ENCODE assay signal across 8 mouse cellular contexts in genomic region chr13:83732283-83733121, GRCm38 (mm10).
DNase-seq lines count a peak whose midpoint lies in the region; ATAC-seq and TF ChIP-seq lines count a peak whose summit lies in the region.

No protein-coding gene starts in this region.

- no peaks in the 10 kb centered on the region for H3K36me3 ChIP-seq in heart, embryonic 11.5 days (ENCODE audit: control insufficient read depth, insufficient read depth, low read length)
- no peaks in the 10 kb centered on the region for H3K36me3 ChIP-seq in embryonic facial prominence, embryonic 15.5 days
- peaks cover 13% of the 10 kb centered on the region; the same call in 1 of the 2 replicates for H3K36me3 ChIP-seq in neural tube, embryonic 12.5 days

- 0 out of 2 replicates have a peak overlapping the region, but pooled peaks have one; percentile 16 for H3K9ac ChIP-seq in heart, embryonic 11.5 days (ENCODE audit: low read depth, low read length)
- H3K9ac ChIP-seq in embryonic facial prominence, embryonic 15.5 days = no peak overlapping the region
- H3K9ac ChIP-seq in neural tube, embryonic 12.5 days = peak overlapping the region; percentile 100

- H3K4me2 ChIP-seq in heart, embryonic 11.5 days = peak overlapping the region; percentile 37
- peak overlapping the region; percentile 19; the same call in 1 of the 2 replicates for H3K4me2 ChIP-seq in embryonic facial prominence, embryonic 15.5 days (replicated peaks)
- peak overlapping the region; percentile 72 for H3K4me2 ChIP-seq in neural tube, embryonic 12.5 days (replicated peaks)

- CTCF ChIA-PET in Patski (lab: Charles Lee) = interaction anchor here (1.3 to 1.8 kb wide), 2 partner anchors 10 to 18 kb away, joined by 5 to 6 read pairs; no protein-coding TSS in a partner anchor

- POLR2A ChIA-PET in Patski (lab: Charles Lee) = no interaction called here

- no peak for TF ChIP-seq CTCF in Patski (IDR thresholded peaks at IDR 0.05)

- peaks cover 56% of the 10 kb centered on the region for H3K27me3 ChIP-seq in heart, embryonic 11.5 days (ENCODE audit: control insufficient read depth, insufficient read depth, low read length)
- peaks cover 20% of the 10 kb centered on the region for H3K27me3 ChIP-seq in Patski
- H3K27me3 ChIP-seq in embryonic facial prominence, embryonic 15.5 days = peaks cover 78% of the 10 kb centered on the region
- no peaks in the 10 kb centered on the region for H3K27me3 ChIP-seq in neural tube, embryonic 12.5 days (replicated peaks)

- intact Hi-C loops in heart, postnatal 14 days (cut with DNase I) = loop anchor here (10.0 kb wide), 1 partner anchor 492 kb away; the partner anchor contains the start of gene Tmem161b

- WGBS in heart, embryonic 11.5 days (ENCODE audit: insufficient replicate concordance) = under 1% methylated on average over 30 of the region's 31 CpGs
- WGBS in embryonic facial prominence, embryonic 15.5 days = 1% methylated on average over 30 of the region's 31 CpGs
- under 1% methylated on average over 31 of the region's 31 CpGs for WGBS in neural tube, embryonic 12.5 days

- in situ Hi-C loops in Patski (cut with MboI; ENCODE audit: low pct_unique_long_range_greater_than_20kb) = loop anchor here (10.0 kb wide), 1 partner anchor 492 kb away; the partner anchor contains the start of gene Tmem161b

- no peak for ATAC-seq in heart, embryonic 11.5 days (replicated peaks; ENCODE audit: insufficient number of reproducible peaks, low FRiP score, low TSS enrichment)
- ATAC-seq in Patski = peak; percentile 46
- no peak for ATAC-seq in embryonic facial prominence, embryonic 15.5 days (ENCODE audit: insufficient number of reproducible peaks, low FRiP score, low TSS enrichment, low read depth)
- peak; percentile 39 for ATAC-seq in neural tube, embryonic 12.5 days (ENCODE audit: low FRiP score, low read depth)

- no peaks in the 10 kb centered on the region for H3K9me3 ChIP-seq in heart, embryonic 11.5 days (replicated peaks; ENCODE audit: control insufficient read depth, low read length)
- H3K9me3 ChIP-seq in embryonic facial prominence, embryonic 15.5 days (replicated peaks) = no peaks in the 10 kb centered on the region
- H3K9me3 ChIP-seq in neural tube, embryonic 12.5 days = no peaks in the 10 kb centered on the region

- peaks cover 2% of the 10 kb centered on the region; the same call in 1 of the 2 replicates for H3K4me1 ChIP-seq in heart, embryonic 11.5 days (ENCODE audit: control insufficient read depth, insufficient read depth, low read length)
- H3K4me1 ChIP-seq in embryonic facial prominence, embryonic 15.5 days = peaks cover 16% of the 10 kb centered on the region
- no peaks in the 10 kb centered on the region for H3K4me1 ChIP-seq in neural tube, embryonic 12.5 days

- H3K4me3 ChIP-seq in heart, embryonic 11.5 days (ENCODE audit: low read depth, low read length) = peak overlapping the region; percentile 31
- H3K4me3 ChIP-seq in embryonic facial prominence, embryonic 15.5 days (replicated peaks) = peak overlapping the region; percentile 19
- H3K4me3 ChIP-seq in neural tube, embryonic 12.5 days = peak overlapping the region; percentile 90

- H3K27ac ChIP-seq in heart, embryonic 11.5 days (ENCODE audit: low read depth, low read length) = no peak overlapping the region
- no peak overlapping the region for H3K27ac ChIP-seq in embryonic facial prominence, embryonic 15.5 days (replicated peaks)
- H3K27ac ChIP-seq in neural tube, embryonic 12.5 days = peak overlapping the region; percentile 100

- DNase-seq in heart, postnatal 14 days = no peak
- no peak for DNase-seq in Patski (ENCODE audit: low read depth, low spot score)
- peak; percentile 75 to 82 for DNase-seq in layer of hippocampus, adult 8-10 months (ENCODE audit: low spot score in 2 of 2)
- DNase-seq in thymus, postnatal 14 days = no peak
- DNase-seq in lung, postnatal 25 days (ENCODE audit: low spot score) = no peak

Comparison
In these comparisons a context has a peak if more than half of its experiments do, and no peak if none do; other contexts are left out.
1. ATAC-seq: peak in Patski (single experiment) and neural tube, embryonic 12.5 days (single experiment); none in heart, embryonic 11.5 days (single experiment) and embryonic facial prominence, embryonic 15.5 days (single experiment).
2. H3K4me2 ChIP-seq: peak in every context shown above with its lines; median percentile 72 in neural tube, embryonic 12.5 days; 37 in heart, embryonic 11.5 days; 19 in embryonic facial prominence, embryonic 15.5 days.
3. H3K4me3 ChIP-seq: peak in every context shown above with its lines; median percentile 90 in neural tube, embryonic 12.5 days; 31 in heart, embryonic 11.5 days; 19 in embryonic facial prominence, embryonic 15.5 days.
4. DNase-seq: peak in layer of hippocampus, adult 8-10 months (2 of 2); none in heart, postnatal 14 days (0 of 2), Patski (single experiment), thymus, postnatal 14 days (single experiment) and lung, postnatal 25 days (single experiment).